Mouse (Mus musculus): ENCODE measurements around the gene Cnr2.

- TF ChIP-seq CTCF (conservative IDR thresholded peaks at IDR 0.05; ENCODE audit: low read length) (no peak), POU5F1 (IDR thresholded peaks at IDR 0.05; ENCODE audit: borderline replicate concordance, low read length) (no peak)
These were observed 19.1 kb upstream of the Cnr2 start for GRCm38 (mm10) chr4:135875991-135876582.

Measured in E14TG2a.4 (cell line).